Mouse (Mus musculus) thymus, adult 2 months (tissue): ENCODE results near the gene Htra3.

ENCODE experiments used
- CTCF ChIP-seq: fragments of 200-500 bp; IDR thresholded peaks from 2 replicates; pipeline ENCODE4 v1.5.1; 2012; ENCODE audit warnings: mild to moderate bottlenecking, control low read depth, low read length, moderate library complexity, borderline replicate concordance; ENCODE audit not compliant: control insufficient read depth, poor library complexity, insufficient read depth; ENCODE audit errors: extremely low read depth
- POLR2A ChIP-seq: fragments of 200-500 bp; IDR thresholded peaks from 2 replicates; pipeline ENCODE4 v1.6.1; 2012; ENCODE audit warnings: mild to moderate bottlenecking, low read length, control low read depth, moderate library complexity; ENCODE audit not compliant: control insufficient read depth, poor library complexity, insufficient read depth; ENCODE audit errors: extremely low read depth

DNA sequence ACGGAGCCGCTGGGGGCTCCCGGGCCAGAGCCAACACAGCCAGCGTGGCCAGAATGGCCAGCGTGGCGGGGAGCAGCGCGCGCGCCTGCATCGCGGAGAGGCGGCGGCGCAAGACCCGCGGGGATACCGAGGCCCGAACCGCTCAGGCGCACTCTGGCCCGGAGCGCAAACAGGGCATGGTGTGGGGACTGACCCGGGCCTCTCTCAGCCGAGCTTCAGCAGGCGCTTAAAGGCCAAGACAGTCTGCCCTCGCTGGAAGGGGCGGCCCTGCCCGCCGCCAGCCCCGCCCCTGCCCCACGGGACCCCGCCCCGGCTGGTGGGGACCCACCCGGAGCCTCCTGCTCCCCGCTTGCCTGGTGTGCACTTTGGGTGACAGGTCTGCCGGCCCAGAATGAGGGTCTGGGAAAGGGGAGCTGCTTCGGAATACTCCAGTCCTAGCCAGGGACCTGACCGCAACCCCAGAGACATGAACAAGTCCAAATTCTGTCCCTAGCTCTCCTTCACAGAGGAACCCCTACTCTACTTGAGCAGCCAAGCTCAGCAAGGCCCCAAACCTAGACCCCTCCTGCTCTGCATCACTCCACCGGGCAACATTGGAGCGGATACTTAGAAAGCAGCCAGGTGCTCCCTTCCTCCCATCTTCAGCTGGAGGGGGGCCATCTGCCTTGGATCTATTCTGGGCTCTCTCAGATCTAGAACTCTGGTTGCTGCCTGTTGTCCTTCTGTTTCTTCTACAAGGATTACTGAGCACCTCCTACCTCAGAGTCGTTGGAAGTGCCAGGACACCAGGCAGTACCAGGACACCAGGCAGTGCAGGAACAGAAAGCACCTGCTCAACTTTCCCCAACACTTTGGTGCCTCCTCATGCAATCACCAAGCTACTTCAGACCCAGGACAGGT is at the start of gene Htra3:
- no peak for TF ChIP-seq POLR2A
- TF ChIP-seq CTCF, result no peak
